Mouse (Mus musculus) gastrocnemius, postnatal 25 days (tissue): ENCODE data around the gene Olfr1013. TPM values are rescaled to one million over a fixed set of nuclear protein-coding genes. Genes with fewer than 3 reads are reported as not detected.

Experiments
- DNase-seq: peaks from one replicate; pipeline ENCODE4 v3.0.0; 2022
- long read RNA-seq, 2 experiments: library from polyadenylated mRNA; stranded (forward); transcript quantifications; one replicate each; pipeline ENCODE4 v2.0.0; 2021
- total RNA-seq, 2 experiments: library from RNA; stranded (reverse); gene quantifications; 1 replicate in 1 of 2; 2 replicates in 1 of 2; pipeline ENCODE4 v1.2.3; 2021

Gene Olfr1013
- total RNA-seq: not detected
- long read RNA-seq, experiment 1: 0 reads
- long read RNA-seq, experiment 2: 0 reads

GRCm38 (mm10) chr2:85766798-85767197 lies at the start of gene Olfr1013:
Gene Olfr1013 (plus strand): TSS chr2:85767098.
- DNase-seq: no peak

- no peak for DNase-seq
These were observed 41.1 kb upstream of the Olfr1013 start for GRCm38 (mm10) chr2:85725793-85726192.

- no peak for DNase-seq
These were observed 13.1 kb upstream of the Olfr1013 start for GRCm38 (mm10) chr2:85753822-85754221.

- no peak for DNase-seq
These were observed 4.2 kb upstream of the Olfr1013 start, which contains the start of gene Olfr1012 for GRCm38 (mm10) chr2:85762666-85763065. Gene Olfr1012 (minus strand): TSS chr2:85762766.

- DNase-seq: no peak
These were observed 5.5 kb downstream of the Olfr1013 start, which contains the start of gene Olfr1014 for GRCm38 (mm10) chr2:85772413-85772812. Gene Olfr1014 (plus strand): TSS chr2:85772713.

GRCm38 (mm10) chr2:85781717-85782116 lies 14.8 kb downstream of the Olfr1013 start, which contains the start of gene Olfr1015:
Gene Olfr1015 (plus strand): TSS chr2:85782017.
- no peak for DNase-seq

GRCm38 (mm10) chr2:85792331-85792730 lies 25.4 kb downstream of the Olfr1013 start:
- DNase-seq: no peak

- DNase-seq: no peak
These were observed 35.5 kb downstream of the Olfr1013 start, which contains the start of gene Olfr1016 for GRCm38 (mm10) chr2:85802444-85802843. Gene Olfr1016 (minus strand): TSS chr2:85802544.

GRCm38 (mm10) chr2:85804501-85804900 lies 37.6 kb downstream of the Olfr1013 start:
- no peak for DNase-seq

- DNase-seq: no peak
These were observed 51.3 kb downstream of the Olfr1013 start, which contains the start of gene Olfr1018 for GRCm38 (mm10) chr2:85818179-85818578. Gene Olfr1018 (plus strand): TSS chr2:85818479.

Other genes starting within 250 kb of the Olfr1013 start
- not detected for gene 4833423E24Rik, start 248.1 kb upstream of the Olfr1013 start, total RNA-seq
- gene Olfr996, start 187.9 kb upstream of the Olfr1013 start, total RNA-seq: not detected
- not detected for gene Olfr998, start 178.2 kb upstream of the Olfr1013 start, total RNA-seq
- gene Olfr1000, start 155.2 kb upstream of the Olfr1013 start, total RNA-seq: not detected
- not detected for gene Olfr1002, start 116.4 kb upstream of the Olfr1013 start, total RNA-seq
- gene Olfr154, start 102.6 kb upstream of the Olfr1013 start, total RNA-seq: not detected
- not detected for gene Olfr1006, start 88.3 kb upstream of the Olfr1013 start, total RNA-seq
- gene Olfr1008, start 77.7 kb upstream of the Olfr1013 start, total RNA-seq: not detected
- not detected for gene Olfr1009, start 51.7 kb upstream of the Olfr1013 start, total RNA-seq
- gene Olfr1012, start 4.3 kb upstream of the Olfr1013 start, total RNA-seq: not detected
- gene Olfr1014, start 5.6 kb downstream of the Olfr1013 start, total RNA-seq: not detected
- not detected for gene Olfr1015, start 14.9 kb downstream of the Olfr1013 start, total RNA-seq
- not detected for gene Olfr1016, start 35.4 kb downstream of the Olfr1013 start, total RNA-seq
- gene Olfr1018, start 51.4 kb downstream of the Olfr1013 start, total RNA-seq: not detected
- gene Olfr1019, start 78.4 kb downstream of the Olfr1013 start, total RNA-seq: not detected
- gene Olfr1020, start 79.9 kb downstream of the Olfr1013 start, total RNA-seq: not detected
- not detected for gene Olfr1022, start 101.5 kb downstream of the Olfr1013 start, total RNA-seq
- gene Olfr1023, start 118.5 kb downstream of the Olfr1013 start, total RNA-seq: not detected
- gene Olfr1024, start 138.0 kb downstream of the Olfr1013 start, total RNA-seq: not detected
- gene Olfr1025-ps1, start 148.1 kb downstream of the Olfr1013 start, total RNA-seq: not detected
- not detected for gene Olfr1026, start 154.5 kb downstream of the Olfr1013 start, total RNA-seq
- not detected for gene Olfr1028, start 183.3 kb downstream of the Olfr1013 start, total RNA-seq
- not detected for gene Olfr1029, start 206.8 kb downstream of the Olfr1013 start, total RNA-seq
- gene Olfr1030, start 212.2 kb downstream of the Olfr1013 start, total RNA-seq: not detected
- gene Olfr1031, start 223.2 kb downstream of the Olfr1013 start, total RNA-seq: not detected
- gene Olfr1032, start 238.4 kb downstream of the Olfr1013 start, total RNA-seq: not detected